Mouse (Mus musculus) neural tube, embryonic 11.5 days (tissue): ENCODE results near the gene Zfp280d. TPM values are rescaled to one million over a fixed set of nuclear protein-coding genes. Genes with fewer than 3 reads are reported as not detected.

Experiments used
- ATAC-seq: fragments of 200-750 bp; cut with Nextera tagmentation; 2 replicates; pipeline ENCODE4 v1.8.0; 2017; ENCODE audit warnings: moderate number of reproducible peaks, mild to moderate bottlenecking, moderate TSS enrichment, moderate library complexity; ENCODE audit not compliant: insufficient read depth, low FRiP score, low TSS enrichment
- DNase-seq: peaks from one replicate; pipeline ENCODE4 v3.0.0-alpha.2; 2015; ENCODE audit warnings: low spot score
- H3K27ac ChIP-seq: fragments of 300-500 bp; sonication (generic); 2 replicates; pipeline ENCODE4 v1.5.1; 2014; ENCODE audit warnings: low read depth, mild to moderate bottlenecking, low read length
- H3K27me3 ChIP-seq: fragments of 300-500 bp; sonication (generic); 2 replicates; pipeline ENCODE4 v1.6.1; 2014; ENCODE audit warnings: mild to moderate bottlenecking, low read length, mixed read lengths; ENCODE audit not compliant: control insufficient read depth, insufficient read depth
- H3K36me3 ChIP-seq: fragments of 300-500 bp; sonication (generic); 2 replicates; pipeline ENCODE4 v1.6.1; 2014; ENCODE audit warnings: mild to moderate bottlenecking, low read length, moderate library complexity, mixed read lengths; ENCODE audit not compliant: control insufficient read depth, insufficient read depth
- H3K4me1 ChIP-seq: fragments of 300-500 bp; sonication (generic); 2 replicates; pipeline ENCODE4 v1.6.1; 2014; ENCODE audit warnings: low read length, mixed read lengths; ENCODE audit not compliant: control insufficient read depth, insufficient read depth
- H3K4me2 ChIP-seq: fragments of 300-500 bp; sonication (generic); 2 replicates; pipeline ENCODE4 v1.6.1; 2014; ENCODE audit warnings: low read depth, mild to moderate bottlenecking, moderate library complexity
- H3K4me3 ChIP-seq: fragments of 300-500 bp; sonication (generic); 2 replicates; pipeline ENCODE4 v1.5.1; 2014; ENCODE audit warnings: low read depth, low read length
- H3K9ac ChIP-seq: fragments of 300-500 bp; sonication (generic); 2 replicates; pipeline ENCODE4 v1.6.1; 2014; ENCODE audit warnings: mild to moderate bottlenecking, low read length
- H3K9me3 ChIP-seq: fragments of 300-500 bp; sonication (generic); 2 replicates; pipeline ENCODE4 v1.6.1; 2016; ENCODE audit warnings: low read length; ENCODE audit not compliant: control insufficient read depth
- WGBS: fragments of 180-500 bp; shearing (Covaris S2); extraction: QIAGEN DNeasy Blood & Tissue Kit; methylation state at CpG from one replicate; pipeline ENCODE4 v1.1.7; 2014; 5-methylcytosine and 5-hydroxymethylcytosine counted together
- polyA plus RNA-seq: library from polyadenylated mRNA; unstranded; fragments of >200 nt; fragmentation: Nextera tagmentation; extraction: Ambion mirVana; gene quantifications from 2 replicates; pipeline ENCODE4 v1.2.1, GENCODE M21; 2014

Gene Zfp280d
- polyA plus RNA-seq, 1 experiment from 2014 or later, result 50.6 TPM

DNA sequence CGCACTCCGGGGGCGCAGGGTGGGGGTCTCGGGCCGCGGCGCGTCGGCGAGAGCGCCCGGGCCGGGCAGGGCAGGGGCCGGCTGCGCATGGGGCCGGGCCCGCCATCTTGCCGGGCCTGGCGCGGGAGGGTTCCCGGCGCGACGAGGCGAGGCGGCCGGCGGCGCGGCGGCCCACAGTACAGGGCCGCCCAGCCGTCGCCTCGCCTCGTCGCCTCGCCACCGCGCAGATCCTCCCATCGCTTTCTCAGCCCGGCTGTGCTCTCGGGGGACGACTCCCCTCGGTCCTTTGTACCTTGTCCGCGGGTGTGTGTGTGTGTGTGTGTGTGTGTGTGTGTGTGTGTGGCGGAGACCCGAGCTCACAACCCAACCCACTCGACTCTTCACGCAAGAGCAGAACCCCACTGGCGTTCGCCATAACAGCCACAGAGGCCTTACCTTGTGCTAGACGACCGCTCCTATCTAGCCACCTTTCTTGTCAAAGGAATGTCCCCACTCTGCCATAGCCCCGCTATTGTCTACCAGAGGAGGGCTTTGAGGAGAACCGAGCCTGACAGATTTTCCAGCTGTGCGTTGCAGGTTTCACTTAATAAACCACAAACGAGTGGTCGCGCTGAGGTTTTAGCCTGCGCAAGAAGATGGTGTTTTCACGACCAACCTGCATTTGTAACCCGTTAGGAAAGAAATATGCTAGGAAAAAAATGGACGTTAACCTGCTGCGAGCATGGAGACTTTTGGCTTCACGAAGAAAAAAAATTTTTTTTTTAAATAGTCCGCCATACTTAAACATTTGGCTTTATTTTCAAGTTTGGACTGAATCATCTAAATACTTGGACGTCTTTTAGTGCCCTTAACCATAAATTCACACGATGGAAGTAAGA is 680 bp downstream of the Zfp280d start:
- 2% methylated on average over 41 of the region's 70 CpGs for WGBS
- Histone ChIP-seq H3K4me2 (peak overlapping the region; percentile 68), H3K36me3 (no peaks in the 10 kb centered on the region), H3K9ac (peak overlapping the region; percentile 96), H3K9me3 (no peaks in the 10 kb centered on the region), H3K4me3 (peak overlapping the region; percentile 75), H3K27me3 (no peaks in the 10 kb centered on the region), H3K4me1 (0 out of 2 replicates have a peak, but pooled peaks cover 3% of the 10 kb centered on the region), H3K27ac (peak overlapping the region; percentile 100)
- DNase-seq (peak; percentile 77), ATAC-seq (peak; percentile 87)

DNA sequence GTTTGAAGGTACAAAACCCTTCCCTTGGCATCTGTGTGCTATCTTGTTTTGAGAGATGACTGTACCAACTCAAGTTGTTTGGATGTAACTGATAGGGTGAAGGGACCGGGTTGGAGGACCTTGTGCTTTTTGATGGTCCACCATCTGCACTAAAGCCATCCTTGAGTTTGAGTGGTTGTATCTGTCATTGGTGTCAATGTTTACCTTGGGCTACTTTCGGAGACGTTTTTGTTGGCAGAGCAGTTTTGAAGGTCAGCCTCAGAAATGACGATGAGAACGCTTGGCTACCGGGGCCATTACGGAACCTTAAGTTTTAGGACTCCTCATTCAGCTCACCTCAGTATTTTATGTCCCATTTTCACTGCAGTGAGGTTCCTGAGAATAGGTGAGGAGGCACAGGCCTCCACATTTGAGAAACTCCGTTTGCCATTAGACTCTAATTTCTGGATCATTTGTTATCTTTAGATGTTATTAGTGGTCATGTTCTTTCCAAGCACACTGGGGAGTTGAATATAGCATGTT is 1.4 kb downstream of the Zfp280d start:
- Histone ChIP-seq H3K4me3 (peak overlapping the region; percentile 75), H3K27ac (no peak overlapping the region), H3K9me3 (no peaks in the 10 kb centered on the region), H3K4me1 (0 out of 2 replicates have a peak, but pooled peaks cover 3% of the 10 kb centered on the region), H3K4me2 (peak overlapping the region; percentile 68), H3K36me3 (no peaks in the 10 kb centered on the region), H3K27me3 (no peaks in the 10 kb centered on the region), H3K9ac (peak overlapping the region; percentile 96)
- DNase-seq, result no peak
- WGBS, result 53% methylated on average over 8 of the region's 8 CpGs
- ATAC-seq, result no peak

DNA sequence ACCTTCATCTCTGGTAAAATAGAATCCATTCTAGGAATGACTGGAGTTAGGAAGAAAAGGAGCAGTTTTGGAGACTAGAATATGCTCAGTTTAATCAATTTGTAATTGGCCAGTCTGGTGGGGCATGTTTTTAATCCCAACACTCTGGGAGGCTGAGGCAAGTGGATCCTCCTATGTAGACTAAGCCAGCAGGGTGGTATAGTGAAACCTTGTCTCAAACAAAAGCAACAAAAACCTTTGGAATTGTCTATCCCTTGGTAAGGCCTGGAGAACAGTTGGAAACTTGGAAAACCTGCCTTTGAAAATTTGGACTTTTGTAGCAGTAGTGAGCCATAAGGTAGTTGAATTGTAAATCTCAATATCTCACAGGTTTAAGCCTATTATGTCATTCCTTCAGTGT is 2.3 kb downstream of the Zfp280d start:
- DNase-seq (no peak), ATAC-seq (no peak)
- H3K36me3 ChIP-seq, result no peaks in the 10 kb centered on the region
- no peak overlapping the region for H3K4me3 ChIP-seq
- H3K4me1 ChIP-seq, result 0 out of 2 replicates have a peak, but pooled peaks cover 3% of the 10 kb centered on the region
- no peak overlapping the region for H3K27ac ChIP-seq
- H3K27me3 ChIP-seq, result no peaks in the 10 kb centered on the region
- peak overlapping the region; percentile 21; the same call in 1 of the 2 replicates for H3K4me2 ChIP-seq
- H3K9ac ChIP-seq, result no peak overlapping the region
- H3K9me3 ChIP-seq, result no peaks in the 10 kb centered on the region

DNA sequence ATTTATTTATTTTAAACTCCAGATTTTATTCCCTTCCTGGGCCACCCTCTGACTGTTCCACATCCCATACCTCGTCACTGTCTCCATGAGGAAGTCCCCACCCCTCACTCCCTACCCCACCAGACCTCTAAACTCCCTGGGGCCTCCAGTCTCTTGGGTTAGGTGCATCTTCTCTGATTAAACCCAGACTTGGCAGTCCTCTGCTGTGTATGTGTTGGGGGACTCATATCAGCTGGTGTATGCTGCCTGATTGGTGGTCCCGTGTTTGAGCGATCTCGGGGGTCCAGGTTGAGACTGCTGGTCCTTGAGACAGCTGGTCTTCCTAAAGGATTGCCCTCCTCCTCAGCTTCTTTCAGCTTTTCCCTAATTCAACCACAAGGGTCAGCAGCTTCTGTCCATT is 5.3 kb downstream of the Zfp280d start:
- H3K4me2 ChIP-seq, result no peak overlapping the region
- H3K27ac ChIP-seq, result no peak overlapping the region
- H3K9ac ChIP-seq, result no peak overlapping the region
- H3K27me3 ChIP-seq, result no peaks in the 10 kb centered on the region
- 0 out of 2 replicates have a peak, but pooled peaks cover 3% of the 10 kb centered on the region for H3K4me1 ChIP-seq
- H3K9me3 ChIP-seq, result no peaks in the 10 kb centered on the region
- ATAC-seq, result no peak
- no peak overlapping the region for H3K4me3 ChIP-seq
- DNase-seq, result no peak
- no peaks in the 10 kb centered on the region for H3K36me3 ChIP-seq
- WGBS, result 96% methylated on average over 4 of the region's 4 CpGs

DNA sequence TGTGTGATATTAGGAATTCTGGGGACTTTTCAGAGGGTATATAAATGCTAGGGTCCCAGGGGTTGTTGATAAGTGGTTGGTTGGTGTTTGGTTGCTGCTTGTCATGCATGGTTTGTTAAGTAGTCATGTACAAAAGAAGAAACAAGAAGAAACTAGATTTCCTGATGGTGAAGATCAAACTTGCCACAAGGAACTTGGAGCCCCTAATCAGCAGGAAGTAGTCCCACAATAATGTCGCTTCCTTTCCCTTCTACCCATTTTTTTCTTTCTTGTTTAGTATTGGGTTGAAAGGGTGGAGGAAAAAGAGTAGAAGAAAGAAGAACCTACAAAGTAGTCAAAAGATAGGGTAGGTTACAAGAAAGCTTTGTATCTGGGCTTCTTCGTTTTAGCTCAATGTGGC is 13.0 kb downstream of the Zfp280d start:
- no peak for ATAC-seq
- no peak for DNase-seq
- no peaks in the 10 kb centered on the region for H3K4me1 ChIP-seq
- no peaks in the 10 kb centered on the region; the same call in 1 of the 2 replicates for H3K36me3 ChIP-seq
- no peak overlapping the region for H3K27ac ChIP-seq
- no peaks in the 10 kb centered on the region for H3K9me3 ChIP-seq
- no peaks in the 10 kb centered on the region for H3K27me3 ChIP-seq
- 92% methylated on average over 2 of the region's 2 CpGs for WGBS
- H3K9ac ChIP-seq, result no peak overlapping the region
- no peak overlapping the region for H3K4me3 ChIP-seq
- no peak overlapping the region for H3K4me2 ChIP-seq

DNA sequence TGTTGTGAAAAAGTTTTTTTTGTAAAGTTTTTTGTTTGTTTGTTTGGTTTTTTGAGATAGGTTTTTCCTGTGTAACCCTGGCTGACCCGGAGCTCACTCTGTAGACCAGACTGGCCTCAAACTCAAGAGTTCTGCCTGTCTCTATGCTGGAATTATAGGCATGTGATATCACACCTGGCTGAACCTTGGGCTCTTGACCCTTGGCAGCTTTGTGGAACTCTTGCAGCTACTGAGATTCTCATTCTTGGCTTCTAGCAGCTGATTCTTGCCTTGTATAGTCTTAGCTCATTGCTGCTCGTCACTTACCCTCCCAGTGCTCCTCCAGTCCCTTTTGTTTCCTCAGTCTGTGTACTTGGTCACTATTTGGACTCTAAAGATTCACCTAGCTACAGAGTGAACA is 13.6 kb downstream of the Zfp280d start:
- H3K36me3 ChIP-seq, result no peaks in the 10 kb centered on the region; the same call in 1 of the 2 replicates
- DNase-seq (no peak), ATAC-seq (no peak)
- no peak overlapping the region for H3K4me3 ChIP-seq
- H3K9me3 ChIP-seq, result no peaks in the 10 kb centered on the region
- H3K9ac ChIP-seq, result no peak overlapping the region
- no peak overlapping the region for H3K4me2 ChIP-seq
- H3K4me1 ChIP-seq, result no peaks in the 10 kb centered on the region
- H3K27me3 ChIP-seq, result no peaks in the 10 kb centered on the region
- WGBS, result 89% methylated on average over 2 of the region's 2 CpGs
- no peak overlapping the region for H3K27ac ChIP-seq

DNA sequence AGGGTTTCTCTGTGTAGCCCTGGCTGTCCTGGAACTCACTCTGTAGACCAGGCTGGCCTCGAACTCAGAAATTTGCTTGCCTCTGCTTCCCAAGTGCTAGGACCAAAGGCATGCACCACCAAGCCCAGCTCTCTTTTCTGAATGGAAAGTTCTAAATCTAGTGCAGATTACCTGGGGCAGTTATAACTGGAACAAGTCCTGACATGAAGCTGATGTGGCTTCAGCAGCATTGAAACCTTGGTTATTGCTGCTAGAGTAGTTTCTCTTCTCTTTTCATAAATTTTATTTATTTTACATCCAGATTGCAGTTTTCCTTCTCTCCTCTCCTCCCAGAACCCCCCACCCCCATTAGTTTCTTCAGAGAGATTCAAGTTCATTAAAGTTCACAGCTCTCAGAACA is 14.4 kb downstream of the Zfp280d start:
- Histone ChIP-seq H3K4me3 (no peak overlapping the region), H3K4me2 (no peak overlapping the region), H3K9me3 (no peaks in the 10 kb centered on the region), H3K36me3 (no peaks in the 10 kb centered on the region; the same call in 1 of the 2 replicates), H3K27ac (no peak overlapping the region), H3K4me1 (no peaks in the 10 kb centered on the region), H3K27me3 (no peaks in the 10 kb centered on the region), H3K9ac (no peak overlapping the region)
- WGBS, result 94% methylated on average over 1 of the region's 1 CpGs
- DNase-seq, result no peak
- no peak for ATAC-seq

DNA sequence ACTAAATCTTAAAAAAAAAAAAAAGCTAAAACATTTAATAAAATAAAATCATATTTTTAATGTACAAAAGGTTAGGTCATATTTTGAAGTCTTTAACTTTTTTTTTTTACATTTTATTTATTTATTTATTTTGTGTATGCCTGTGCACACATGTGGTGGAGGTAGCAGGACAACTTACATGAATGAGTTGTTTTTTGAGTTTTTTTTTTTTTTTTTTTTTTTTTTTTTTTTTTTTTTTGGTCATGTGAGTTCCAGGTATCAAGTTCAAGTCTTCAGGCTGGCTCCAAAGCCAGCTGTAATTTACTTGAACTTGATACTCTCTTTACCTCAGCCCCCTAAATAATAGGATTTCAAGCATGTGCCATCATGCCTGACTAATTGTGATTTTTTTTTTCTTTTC is 19.4 kb downstream of the Zfp280d start:
- H3K27ac ChIP-seq, result no peak overlapping the region
- no peak for ATAC-seq

DNA sequence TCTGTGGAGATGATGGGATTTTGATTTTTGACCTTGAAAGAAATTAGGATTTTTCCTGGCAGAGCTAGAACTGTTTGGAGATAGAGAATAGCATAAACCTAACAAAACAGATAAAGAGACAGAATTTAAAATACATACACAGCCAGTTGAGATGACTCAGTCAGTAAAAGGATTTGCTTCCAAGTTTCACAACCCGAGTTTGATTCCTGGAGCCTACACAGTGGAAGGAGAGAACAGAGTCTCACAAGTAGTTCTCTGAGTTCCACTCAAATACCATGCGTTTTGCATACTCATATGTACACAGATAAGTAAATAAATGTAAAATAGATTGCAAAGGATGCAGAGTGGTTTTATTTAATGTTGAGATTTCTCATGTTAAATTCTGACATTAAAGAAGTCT is 35.1 kb downstream of the Zfp280d start:
- ATAC-seq (no peak), DNase-seq (no peak)
- H3K27ac ChIP-seq, result no peak overlapping the region
- H3K9me3 ChIP-seq, result no peaks in the 10 kb centered on the region
- H3K36me3 ChIP-seq, result 0 out of 2 replicates have a peak, but pooled peaks cover 2% of the 10 kb centered on the region
- no peak overlapping the region for H3K9ac ChIP-seq
- no peaks in the 10 kb centered on the region for H3K4me1 ChIP-seq
- no peaks in the 10 kb centered on the region for H3K27me3 ChIP-seq
- no peak overlapping the region for H3K4me3 ChIP-seq
- H3K4me2 ChIP-seq, result no peak overlapping the region
- 92% methylated on average over 2 of the region's 2 CpGs for WGBS

More for the DNA sequence above, 19.4 kb downstream of the Zfp280d start:
- Histone ChIP-seq H3K27me3 (no peaks in the 10 kb centered on the region), H3K36me3 (no peaks in the 10 kb centered on the region; the same call in 1 of the 2 replicates), H3K4me2 (no peak overlapping the region), H3K4me3 (no peak overlapping the region), H3K9ac (no peak overlapping the region), H3K9me3 (no peaks in the 10 kb centered on the region), H3K4me1 (no peaks in the 10 kb centered on the region)
- no peak for DNase-seq
